Mouse (Mus musculus): ENCODE data around the gene Svs2.
"Not testable (repeated sequence)": the region's sequence is repeated elsewhere in the genome, so short reads cannot be mapped to it uniquely, and the experiment has no call there.

Gene Svs2

DNA sequence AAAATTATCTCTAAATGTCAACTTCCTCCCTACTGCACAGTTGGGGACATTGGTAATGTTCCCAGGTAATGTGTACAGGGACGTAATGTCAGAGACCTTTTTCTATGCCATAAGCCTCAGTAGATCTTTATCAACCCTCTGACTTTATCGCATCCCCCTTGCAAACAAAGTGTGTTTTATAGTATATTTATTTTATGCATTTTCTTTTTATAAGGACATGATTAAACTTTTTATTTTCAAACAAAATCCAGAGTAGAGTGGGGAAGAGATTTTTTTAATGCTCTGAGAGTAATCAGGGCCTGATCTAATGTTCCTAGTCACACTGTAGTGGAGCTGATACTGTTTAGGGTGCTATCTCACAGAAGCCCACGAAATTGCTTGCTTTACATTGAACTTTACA lies at the start of gene Svs2:
Gene Svs2 (minus strand): TSS at position 101 of the 400 bp plus-strand sequence.
- no peak for DNase-seq

DNA sequence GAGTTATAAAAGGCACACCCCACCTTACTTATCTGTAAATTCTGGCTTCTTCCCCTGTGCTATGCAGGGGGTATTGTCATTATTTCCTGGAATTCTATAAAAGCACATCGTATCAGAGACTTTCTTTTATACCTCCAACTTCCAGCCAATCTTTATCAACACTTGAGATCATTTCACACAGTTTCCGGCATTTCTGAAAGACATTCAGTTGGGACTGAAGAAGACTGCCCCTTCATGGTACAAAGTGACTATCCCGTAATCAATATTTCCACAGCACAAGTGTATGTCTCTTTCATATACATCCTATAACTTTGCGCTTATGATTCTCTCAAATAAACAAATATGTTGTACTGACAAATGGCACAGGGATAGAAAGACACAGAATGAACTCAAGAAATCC lies 40.1 kb upstream of the Svs2 start, which contains the start of gene Svs4:
Gene Svs4 (minus strand): TSS at position 101 of the 400 bp plus-strand sequence.
- no peak for DNase-seq

DNA sequence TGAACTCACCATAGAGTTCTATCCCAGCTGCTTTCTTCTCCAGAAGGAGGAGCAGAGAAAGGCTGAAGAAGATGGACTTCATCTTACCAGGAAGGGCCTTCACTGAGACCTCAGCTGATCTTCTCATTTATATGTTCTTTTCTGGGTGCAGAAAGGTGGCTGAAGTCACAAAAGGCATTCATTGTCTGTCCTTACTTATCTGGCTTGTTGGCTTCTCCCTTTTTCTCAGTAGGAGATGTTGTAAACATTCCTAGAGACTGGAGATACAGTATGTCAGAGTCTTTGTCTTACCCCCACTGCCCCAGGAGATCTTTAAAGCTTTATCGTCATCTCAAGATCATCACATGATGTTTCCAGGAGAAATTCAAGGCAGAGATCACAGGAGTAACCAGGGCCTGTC lies 18.3 kb upstream of the Svs2 start, which contains the start of gene Svs3b:
Gene Svs3b (minus strand): TSS at position 101 of the 400 bp plus-strand sequence.
- not testable (repeated sequence) for DNase-seq

DNA sequence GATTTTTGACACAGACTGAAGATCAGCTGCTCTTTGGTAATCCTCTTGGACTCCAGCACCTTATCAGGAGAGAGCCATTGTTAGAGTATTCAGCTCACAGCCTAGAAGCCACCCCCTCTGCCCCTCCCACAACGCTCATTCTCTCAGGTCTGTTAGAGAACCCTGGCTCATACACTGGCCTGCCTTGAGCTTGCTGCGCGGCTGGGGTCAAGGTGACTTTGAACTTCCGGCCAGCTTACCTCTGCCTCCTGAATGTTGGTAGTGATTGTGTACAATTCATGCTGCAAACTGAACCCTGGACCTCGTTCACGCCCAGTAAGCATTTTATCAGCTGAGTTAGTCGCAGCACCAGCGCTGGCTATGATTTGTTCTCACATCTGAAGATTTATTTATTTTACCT lies 5.6 kb downstream of the Svs2 start:
- DNase-seq: no peak

DNA sequence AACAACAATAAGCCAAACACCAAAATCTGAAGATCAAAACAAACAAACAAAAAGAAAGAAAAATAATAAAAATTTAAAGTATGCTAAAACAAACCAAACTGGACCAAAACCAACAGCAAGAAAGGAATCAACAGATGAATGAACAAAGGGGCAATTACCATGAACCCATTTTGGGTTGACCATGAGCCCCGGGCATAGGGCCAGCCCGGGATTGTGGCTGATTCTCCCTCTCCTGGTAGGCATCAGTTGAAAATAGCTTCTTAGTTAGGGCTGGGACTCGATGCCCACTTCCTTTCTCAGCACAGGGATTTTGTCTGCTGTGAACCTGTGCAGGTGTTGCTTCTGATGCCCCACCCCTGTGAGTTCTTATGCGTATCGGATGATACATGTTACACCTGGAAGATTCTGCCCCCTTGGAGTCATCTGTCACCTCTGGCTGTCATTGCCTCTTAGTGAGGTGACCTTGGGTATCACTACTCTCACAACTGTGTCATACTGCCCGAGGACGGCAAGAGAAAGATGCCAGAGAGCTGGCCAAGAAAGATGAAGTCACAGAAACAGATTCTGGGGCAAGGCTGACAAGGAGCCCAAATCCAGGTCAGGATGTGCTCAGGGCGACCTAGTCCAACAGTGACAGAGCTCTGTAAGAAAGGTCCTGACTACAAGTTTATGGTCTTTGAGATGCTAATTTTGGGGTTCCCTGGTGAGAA lies 9.8 kb downstream of the Svs2 start:
- DNase-seq: no peak

DNA sequence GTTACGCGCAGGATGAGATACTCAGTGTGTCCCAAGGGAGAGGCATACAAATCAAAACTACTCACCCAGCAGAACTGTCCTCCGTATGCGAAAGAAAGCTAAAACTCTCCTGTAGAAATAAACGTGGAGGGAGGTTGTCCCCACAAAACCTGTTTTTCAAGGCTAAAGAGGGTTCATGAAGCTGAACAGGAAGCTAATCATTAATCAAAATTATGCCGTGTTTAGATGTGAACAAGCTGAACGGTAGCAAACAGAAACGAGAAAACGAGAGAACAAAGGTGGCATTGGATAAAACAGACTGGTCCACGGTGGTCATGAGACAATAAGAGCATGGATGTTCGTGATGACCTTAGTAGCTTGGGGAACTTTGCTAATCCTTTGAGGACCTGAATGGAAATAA lies 16.7 kb downstream of the Svs2 start, which contains the start of gene Wfdc15b:
Gene Wfdc15b (minus strand): TSS at position 139 of the 400 bp plus-strand sequence.
- DNase-seq: no peak

DNA sequence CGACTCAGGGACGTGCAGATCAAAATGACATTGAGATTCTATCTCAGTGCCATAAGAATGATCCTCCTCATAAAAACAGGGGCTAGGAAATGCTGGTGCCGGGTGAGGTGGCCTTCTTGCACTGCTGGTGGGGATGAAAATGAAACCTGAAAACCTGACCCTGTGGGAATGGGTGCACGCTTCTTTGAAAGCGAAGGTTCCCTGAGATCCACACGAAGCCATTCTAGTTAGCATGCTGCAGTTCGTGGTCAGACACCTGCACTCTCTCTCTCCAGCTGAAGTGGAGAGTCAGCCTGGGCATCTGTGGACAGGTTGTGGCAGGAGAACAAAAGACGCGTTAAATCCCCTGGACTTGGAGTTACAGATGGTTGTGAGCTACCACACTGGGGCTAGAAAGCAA lies 19.0 kb downstream of the Svs2 start:
- DNase-seq: no peak

DNA sequence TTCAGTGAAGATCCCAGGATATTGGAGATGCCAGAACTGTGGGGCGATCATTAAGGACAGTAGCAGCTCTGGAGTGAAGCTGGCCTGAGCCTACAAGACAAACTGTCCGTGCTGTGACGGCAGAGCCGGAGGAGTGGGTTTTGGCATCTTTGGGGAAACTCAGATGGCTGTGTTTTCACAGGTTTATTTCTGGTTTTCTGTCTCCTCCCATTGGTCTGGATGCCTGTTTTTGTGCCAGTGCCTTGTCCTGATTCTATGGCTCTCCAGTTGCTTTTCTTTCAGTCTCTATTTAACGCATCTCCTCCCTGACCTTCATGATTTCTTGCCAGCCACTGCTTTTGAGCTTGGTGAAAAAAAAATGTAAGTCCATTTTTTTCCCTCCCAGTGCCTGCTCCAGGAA lies 25.6 kb downstream of the Svs2 start:
- no peak for DNase-seq

DNA sequence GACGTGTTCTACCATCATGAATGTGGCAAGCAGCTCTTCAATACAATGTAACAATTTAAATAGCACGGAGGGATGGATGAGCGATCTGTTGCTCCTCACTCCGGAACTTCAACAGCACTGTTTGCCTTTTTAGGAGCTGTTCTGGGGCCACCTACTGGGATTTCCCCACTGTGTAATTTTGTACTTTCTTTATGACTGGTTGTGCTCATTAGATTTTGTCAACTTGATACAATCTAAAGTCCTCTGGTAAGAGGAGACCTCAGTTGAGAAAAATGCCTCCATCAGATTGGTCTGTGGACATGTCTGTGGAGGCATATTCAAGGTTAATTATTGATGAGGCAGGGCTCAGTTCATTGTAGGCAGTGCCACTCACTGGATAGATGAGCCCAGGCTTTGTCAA lies 27.4 kb downstream of the Svs2 start:
- DNase-seq: no peak

DNA sequence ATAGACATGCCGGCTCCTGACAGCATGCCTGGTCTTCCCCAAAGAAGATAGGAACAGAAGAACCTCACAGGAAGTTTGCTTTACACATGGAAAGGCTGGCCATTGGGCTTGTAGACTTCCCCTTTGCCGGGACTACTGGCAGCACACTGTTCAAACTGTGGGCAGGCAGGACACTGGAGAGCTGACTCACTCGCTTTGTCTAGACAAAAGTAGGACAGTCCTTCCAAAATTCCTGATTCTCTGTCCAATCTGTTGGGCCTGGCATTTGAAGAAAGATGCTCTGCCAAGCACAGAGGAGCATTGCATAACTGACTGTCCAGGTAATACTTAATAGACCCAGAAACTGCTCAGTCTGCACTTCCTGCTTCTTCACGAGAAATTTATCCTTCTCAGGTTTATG lies 31.6 kb downstream of the Svs2 start:
- no peak for DNase-seq

DNA sequence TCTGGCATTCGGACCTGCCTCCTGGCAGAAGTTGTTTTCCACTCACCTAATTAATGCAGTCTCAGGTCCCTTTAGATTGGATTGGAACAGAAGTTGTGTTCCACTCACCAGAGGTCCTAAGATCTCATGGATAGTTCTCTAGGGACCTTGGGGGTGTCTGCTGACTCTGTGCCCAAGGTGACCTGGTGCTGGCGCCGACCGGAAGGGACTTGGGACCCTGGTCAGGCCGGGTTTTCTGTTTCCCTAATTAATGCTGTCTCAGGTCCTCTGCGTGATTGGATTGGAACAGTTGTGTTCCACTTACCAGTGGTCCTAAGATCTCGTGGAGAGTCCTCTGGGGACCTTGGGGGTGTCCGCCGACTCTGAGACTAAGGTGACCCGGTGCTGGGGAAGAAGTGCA lies 32.3 kb downstream of the Svs2 start:
- DNase-seq: not testable (repeated sequence)

DNA sequence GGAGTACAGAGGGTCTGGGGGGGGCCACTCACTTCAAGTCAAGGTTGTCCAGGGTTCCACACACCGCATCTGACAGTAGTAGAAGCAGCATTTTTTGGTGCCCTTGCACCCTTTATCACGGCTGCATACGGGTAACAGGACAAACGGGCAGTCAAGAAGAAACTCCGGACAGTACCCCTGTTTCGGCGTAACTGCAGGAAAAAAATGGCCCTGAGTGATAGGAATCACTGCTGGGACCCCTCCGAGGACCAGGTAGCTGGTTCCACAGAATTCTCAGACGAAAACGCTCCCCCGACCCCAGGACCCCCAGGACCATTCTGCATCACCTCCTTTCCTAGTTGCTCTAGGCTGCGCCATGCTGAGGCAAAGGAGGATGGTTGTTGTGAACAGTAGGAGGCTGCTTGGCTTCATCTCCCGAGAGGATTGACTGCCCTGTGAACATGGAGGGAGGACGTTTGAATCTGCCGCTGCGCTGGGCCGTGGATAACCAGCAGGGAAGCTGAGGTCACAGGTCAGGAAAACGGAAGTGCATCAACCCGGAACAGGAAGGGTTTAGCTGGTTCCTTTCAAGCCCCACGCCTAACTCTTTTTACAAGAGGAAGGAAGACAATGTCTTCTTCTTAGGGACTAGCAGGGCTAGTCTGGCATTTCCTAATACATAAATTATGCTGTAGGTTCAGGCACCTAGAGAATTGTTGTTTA lies 38.5 kb downstream of the Svs2 start, which contains the start of gene Wfdc15a:
Gene Wfdc15a (minus strand): TSS at position 505 of the 702 bp plus-strand sequence.
- DNase-seq: no peak

DNA sequence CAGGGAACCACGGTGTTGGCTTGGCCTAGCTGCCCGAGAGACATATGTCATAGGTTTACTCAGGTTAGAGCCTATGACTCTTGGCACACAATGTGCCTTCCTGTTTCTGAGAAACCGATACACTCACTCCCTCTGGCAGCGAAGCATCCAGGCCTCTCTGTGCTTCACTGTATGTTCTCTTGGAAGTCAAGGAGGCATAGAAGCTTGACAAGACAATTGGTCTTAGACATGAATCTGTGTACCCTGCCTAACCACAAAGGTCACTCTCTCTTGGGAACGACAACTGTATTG lies 41.6 kb downstream of the Svs2 start:
- DNase-seq: no peak

DNA sequence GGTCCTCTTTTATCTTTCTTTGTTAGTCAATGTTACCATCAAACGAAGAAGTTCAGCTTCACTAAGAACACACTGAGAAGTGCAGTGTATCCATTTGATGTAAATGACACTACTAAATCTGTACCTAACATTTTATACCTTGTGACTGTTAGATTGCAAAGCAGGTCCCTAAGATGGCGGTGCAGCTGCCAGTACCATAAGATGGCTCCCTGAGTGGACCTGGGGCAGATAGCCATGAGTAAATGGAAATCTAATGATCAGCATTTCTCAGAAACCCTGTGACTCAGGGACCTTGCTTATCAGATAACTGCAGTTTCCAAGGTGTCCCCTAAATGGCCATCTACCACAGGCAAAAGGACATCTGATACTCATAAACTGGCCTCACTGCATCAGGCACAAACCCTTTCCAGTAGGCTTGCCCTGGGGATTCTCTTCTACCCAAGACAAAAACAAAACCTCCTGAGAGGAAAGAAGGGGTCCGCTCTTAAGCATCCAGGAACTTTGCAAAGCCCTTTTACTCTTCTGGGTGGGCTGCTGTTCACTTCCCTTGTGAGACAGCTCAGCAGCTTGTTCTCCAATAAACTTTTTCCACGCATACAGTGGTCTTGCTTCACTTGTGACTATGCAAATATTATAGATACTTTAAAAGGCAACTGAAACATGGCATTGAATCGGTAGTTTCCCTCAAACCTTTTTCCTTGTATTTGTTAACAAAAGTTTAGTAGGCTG lies 42.1 kb downstream of the Svs2 start:
- no peak for DNase-seq

DNA sequence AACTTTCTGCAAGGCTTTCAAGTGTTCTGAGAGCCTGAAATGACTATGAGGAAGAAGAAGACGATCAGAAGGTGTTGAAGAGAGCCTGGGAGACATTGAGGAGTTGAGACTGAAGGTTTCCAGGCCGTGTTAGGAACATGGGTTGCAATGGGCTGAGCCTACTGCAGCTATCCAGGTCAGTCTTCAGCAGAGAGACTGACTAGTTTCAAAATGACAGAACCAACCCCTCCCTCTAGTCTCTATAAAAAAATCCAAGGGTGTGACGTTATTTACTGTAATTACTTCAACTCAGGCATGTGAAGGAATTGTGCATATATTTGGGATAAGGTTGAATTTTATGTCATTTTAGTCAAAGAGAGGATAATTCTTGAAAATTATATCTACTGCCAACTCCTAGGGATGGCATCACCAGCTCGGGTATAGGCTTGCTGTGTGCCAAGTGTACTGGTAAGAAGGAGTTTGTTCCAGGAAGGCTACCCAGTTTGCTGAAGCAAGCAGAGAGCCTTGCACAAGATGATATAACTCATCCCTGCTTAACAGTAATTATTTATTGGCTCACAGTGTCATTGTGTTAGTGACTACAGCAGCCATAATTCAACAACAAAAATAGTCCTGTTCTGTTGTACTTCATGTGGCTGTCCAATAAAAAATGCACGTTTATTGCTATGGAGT lies 43.2 kb downstream of the Svs2 start:
- DNase-seq: no peak

DNA sequence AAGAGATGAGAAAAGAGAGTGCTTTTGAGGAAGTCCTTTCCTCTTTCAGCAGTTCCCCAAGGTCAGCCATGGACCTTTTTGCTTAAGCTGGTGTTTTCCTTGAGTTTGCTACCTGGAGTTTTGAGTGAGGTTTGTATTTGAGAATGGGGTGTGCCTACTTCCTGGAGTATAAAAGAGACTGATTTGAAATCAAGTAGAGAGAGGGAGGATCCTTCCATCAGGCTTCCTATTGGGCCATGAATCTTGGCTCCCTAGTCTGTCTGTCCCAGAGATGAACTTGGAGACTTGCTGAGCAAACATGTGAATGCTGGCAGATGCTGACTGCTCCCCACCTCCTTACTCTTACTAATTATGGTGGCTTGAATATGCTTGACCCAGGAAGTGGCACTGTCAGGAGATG lies 46.0 kb downstream of the Svs2 start:
- no peak for DNase-seq

DNA sequence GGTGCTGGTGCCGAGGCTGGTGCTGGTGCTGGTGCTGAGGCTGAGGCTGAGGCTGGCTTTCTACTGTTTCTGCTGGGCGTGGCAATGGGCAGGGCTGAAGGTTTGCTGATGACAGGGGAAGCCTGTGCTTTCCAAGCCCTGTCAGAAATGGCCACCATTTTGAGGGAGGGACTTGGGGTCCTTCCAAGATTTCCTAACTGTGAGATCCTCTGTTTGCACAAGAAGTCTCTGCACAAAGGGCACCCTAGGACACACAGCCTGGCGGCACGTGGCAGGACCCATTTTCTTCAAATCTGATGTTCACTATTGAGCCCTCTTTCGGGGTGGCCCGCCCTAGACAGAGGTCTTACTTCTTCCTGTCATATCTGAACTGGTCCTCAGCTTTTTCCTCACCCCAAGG lies 47.7 kb downstream of the Svs2 start, which contains the start of gene Wfdc12:
Gene Wfdc12 (minus strand): TSS at position 33 of the 400 bp plus-strand sequence.
- DNase-seq: no peak

DNA sequence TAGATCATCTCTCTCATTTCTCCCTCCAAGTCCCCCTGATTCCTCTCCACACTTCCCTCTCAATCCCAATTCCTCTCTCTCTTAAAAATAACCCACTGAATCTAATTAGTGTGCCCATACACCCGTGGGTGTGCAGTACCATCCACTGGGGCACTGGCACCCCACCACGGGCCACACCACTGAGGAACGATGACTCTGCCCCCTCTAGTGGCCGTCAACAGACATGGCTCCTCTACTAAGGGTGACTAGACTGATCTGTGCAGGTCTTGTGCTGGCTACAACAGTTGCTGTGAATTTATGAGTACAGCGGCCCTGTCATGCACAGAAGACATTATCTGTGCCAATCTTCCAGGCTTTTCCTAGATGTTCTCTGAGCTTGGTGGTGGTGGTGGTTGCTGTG lies 49.5 kb downstream of the Svs2 start:
- no peak for DNase-seq

Data from right cerebral cortex, postnatal 14 days (tissue).